Mouse (Mus musculus) hindbrain, embryonic 14.5 days (tissue): ENCODE measurements around the gene Gm6377. TPM values are rescaled to one million over a fixed set of nuclear protein-coding genes. Genes with fewer than 3 reads are reported as not detected.

Experiments used
- ATAC-seq: fragments of 200-750 bp; cut with Nextera tagmentation; 2 replicates; pipeline ENCODE4 v1.8.0; 2017; ENCODE audit warnings: moderate number of reproducible peaks, mild to moderate bottlenecking, moderate TSS enrichment, moderate library complexity; ENCODE audit not compliant: low FRiP score
- DNase-seq: peaks from one replicate; pipeline ENCODE4 v3.0.0-alpha.2; 2015; ENCODE audit warnings: low spot score
- H3K27ac ChIP-seq: fragments of 300-500 bp; sonication (generic); 2 replicates; pipeline ENCODE4 v1.5.1; 2014; ENCODE audit warnings: mild to moderate bottlenecking, moderate library complexity
- H3K27me3 ChIP-seq: fragments of 300-500 bp; sonication (generic); 2 replicates; pipeline ENCODE4 v1.6.1; 2014; ENCODE audit warnings: mild to moderate bottlenecking, low read length, mixed read lengths; ENCODE audit not compliant: control insufficient read depth, insufficient read depth
- H3K36me3 ChIP-seq: fragments of 300-500 bp; sonication (generic); replicated peaks from 2 replicates; pipeline ENCODE4 v1.6.1; 2014; ENCODE audit not compliant: control insufficient read depth, insufficient read depth
- H3K4me1 ChIP-seq: fragments of 300-500 bp; sonication (generic); replicated peaks from 2 replicates; pipeline ENCODE4 v1.6.1; 2014; ENCODE audit warnings: antibody characterized with exemption, low read length, mixed read lengths; ENCODE audit not compliant: control insufficient read depth, insufficient read depth
- H3K4me2 ChIP-seq: fragments of 300-500 bp; sonication (generic); replicated peaks from 2 replicates; pipeline ENCODE4 v1.6.1; 2014; ENCODE audit warnings: mild to moderate bottlenecking, moderate library complexity
- H3K4me3 ChIP-seq: fragments of 300-500 bp; sonication (generic); replicated peaks from 2 replicates; pipeline ENCODE4 v1.5.1; 2014; ENCODE audit warnings: mild to moderate bottlenecking, low read length
- H3K9ac ChIP-seq: fragments of 300-500 bp; sonication (generic); 2 replicates; pipeline ENCODE4 v1.6.1; 2014
- H3K9me3 ChIP-seq: fragments of 300-500 bp; sonication (generic); 2 replicates; pipeline ENCODE4 v1.6.1; 2016; ENCODE audit warnings: low read length; ENCODE audit not compliant: control insufficient read depth
- WGBS: fragments of 180-500 bp; shearing (Covaris S2); extraction: QIAGEN DNeasy Blood & Tissue Kit; methylation state at CpG from one replicate; pipeline ENCODE4 v1.1.7; 2014; 5-methylcytosine and 5-hydroxymethylcytosine counted together
- polyA plus RNA-seq: library from polyadenylated mRNA; unstranded; fragments of >200 nt; fragmentation: Nextera tagmentation; extraction: Ambion mirVana; gene quantifications from 2 replicates; pipeline ENCODE4 v1.2.1, GENCODE M21; 2014

The Gm6377 gene
- polyA plus RNA-seq, 1 experiment from 2014 or later = not detected

- WGBS = 67% methylated on average over 4 of the region's 4 CpGs
- no peak overlapping the region for H3K27ac ChIP-seq
- H3K36me3 ChIP-seq = no peaks in the 10 kb centered on the region
- H3K4me3 ChIP-seq = no peak overlapping the region
- DNase-seq = no peak
- H3K9ac ChIP-seq = no peak overlapping the region
- no peak overlapping the region for H3K4me2 ChIP-seq
- no peaks in the 10 kb centered on the region for H3K9me3 ChIP-seq
- no peaks in the 10 kb centered on the region for H3K4me1 ChIP-seq
- no peak for ATAC-seq
- no peaks in the 10 kb centered on the region for H3K27me3 ChIP-seq
These were observed 5.1 kb upstream of the Gm6377 start for GRCm38 (mm10) chrX:109191436-109191835.

- H3K9me3 ChIP-seq = no peaks in the 10 kb centered on the region
- H3K27me3 ChIP-seq = no peaks in the 10 kb centered on the region
- no peak overlapping the region for H3K4me3 ChIP-seq
- H3K4me1 ChIP-seq = no peaks in the 10 kb centered on the region
- no peak overlapping the region for H3K4me2 ChIP-seq
- H3K27ac ChIP-seq = no peak overlapping the region
- no peaks in the 10 kb centered on the region for H3K36me3 ChIP-seq
- DNase-seq = no peak
- H3K9ac ChIP-seq = no peak overlapping the region
- ATAC-seq = no peak
These were observed 11.3 kb downstream of the Gm6377 start for GRCm38 (mm10) chrX:109207843-109208242.

GRCm38 (mm10) chrX:109228720-109229119, 32.2 kb downstream of the Gm6377 start:
- H3K4me1 ChIP-seq = no peaks in the 10 kb centered on the region
- no peak overlapping the region for H3K4me3 ChIP-seq
- H3K4me2 ChIP-seq = no peak overlapping the region
- H3K27ac ChIP-seq = no peak overlapping the region
- H3K27me3 ChIP-seq = no peaks in the 10 kb centered on the region
- WGBS = 93% methylated on average over 1 of the region's 1 CpGs
- no peaks in the 10 kb centered on the region for H3K36me3 ChIP-seq
- DNase-seq = no peak
- H3K9ac ChIP-seq = no peak overlapping the region
- H3K9me3 ChIP-seq = no peaks in the 10 kb centered on the region
- no peak for ATAC-seq

- Histone ChIP-seq H3K36me3 (no peaks in the 10 kb centered on the region), H3K9me3 (no peaks in the 10 kb centered on the region), H3K27ac (no peak overlapping the region), H3K9ac (no peak overlapping the region), H3K4me2 (no peak overlapping the region), H3K27me3 (no peaks in the 10 kb centered on the region), H3K4me3 (no peak overlapping the region), H3K4me1 (no peaks in the 10 kb centered on the region)
- ATAC-seq = no peak
- DNase-seq = no peak
- WGBS = 96% methylated on average over 3 of the region's 3 CpGs
These were observed 39.0 kb downstream of the Gm6377 start for GRCm38 (mm10) chrX:109235383-109236036.

- no peak for ATAC-seq
- DNase-seq = peak; percentile 35
These were observed 41.6 kb downstream of the Gm6377 start for GRCm38 (mm10) chrX:109238163-109238562.

More at GRCm38 (mm10) chrX:109238163-109238562, 41.6 kb downstream of the Gm6377 start:
- H3K9me3 ChIP-seq = no peaks in the 10 kb centered on the region
- H3K9ac ChIP-seq = no peak overlapping the region
- H3K36me3 ChIP-seq = no peaks in the 10 kb centered on the region
- no peaks in the 10 kb centered on the region for H3K4me1 ChIP-seq
- no peak overlapping the region for H3K27ac ChIP-seq
- H3K4me2 ChIP-seq = no peak overlapping the region
- H3K27me3 ChIP-seq = no peaks in the 10 kb centered on the region
- no peak overlapping the region for H3K4me3 ChIP-seq

Other genes starting within 250 kb of the Gm6377 start
- 7.2 and 9.1 TPM in 2 replicates for gene Hmgn5, start 183.4 kb upstream of the Gm6377 start, polyA plus RNA-seq
- 161 and 184 TPM in 2 replicates for gene Sh3bgrl, start 101.4 kb upstream of the Gm6377 start, polyA plus RNA-seq